Mouse (Mus musculus): ENCODE results near the gene Mettl23.
"Not testable (repeated sequence)": the region's sequence is repeated elsewhere in the genome, so short reads cannot be mapped to it uniquely, and the experiment has no call there.

Mettl23 gene

DNA sequence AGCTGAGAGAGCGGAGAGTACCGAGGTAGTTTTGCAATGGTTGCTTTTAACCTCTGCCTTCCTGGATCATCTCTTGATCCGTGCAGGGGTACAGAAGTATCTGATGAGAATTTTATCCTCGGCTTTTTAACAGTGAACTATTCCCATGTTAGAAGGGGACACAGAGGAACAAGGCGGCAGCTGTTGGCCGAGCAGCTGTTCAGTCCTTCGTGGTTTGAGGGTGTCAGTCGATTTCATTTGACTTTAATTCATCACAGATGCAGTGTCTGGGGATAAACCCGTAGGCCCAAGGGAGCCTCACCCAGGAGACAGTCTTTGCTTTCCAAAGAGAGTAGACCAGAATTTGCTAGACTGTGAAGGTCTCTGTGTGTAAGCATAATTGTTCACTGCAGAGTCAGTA lies 28.5 kb downstream of the Mettl23 start:
- in situ Hi-C loops (cut with MboI; ENCODE audit: low sequenced_read_pairs) = no loop called here

DNA sequence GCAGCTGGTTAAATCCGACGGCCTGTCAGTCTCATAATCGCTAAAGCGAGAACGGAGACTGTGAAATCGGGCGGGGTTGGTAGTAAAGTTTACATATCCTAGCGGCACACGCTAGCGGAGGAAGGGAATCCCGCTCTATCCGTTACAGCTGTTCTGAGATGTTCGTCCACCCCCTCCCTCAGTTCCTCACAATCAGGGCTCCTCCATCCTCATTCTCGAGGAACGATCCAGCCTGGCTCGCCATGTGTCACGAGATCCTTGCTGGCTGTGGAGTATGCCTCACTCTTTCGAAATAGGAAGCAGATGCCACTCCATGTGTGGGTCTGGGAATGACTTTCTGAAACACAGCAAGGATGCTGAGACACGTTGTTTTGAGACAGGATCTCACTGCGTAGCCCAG lies 30.9 kb downstream of the Mettl23 start:
- in situ Hi-C loops (cut with MboI; ENCODE audit: low sequenced_read_pairs) = no loop called here

DNA sequence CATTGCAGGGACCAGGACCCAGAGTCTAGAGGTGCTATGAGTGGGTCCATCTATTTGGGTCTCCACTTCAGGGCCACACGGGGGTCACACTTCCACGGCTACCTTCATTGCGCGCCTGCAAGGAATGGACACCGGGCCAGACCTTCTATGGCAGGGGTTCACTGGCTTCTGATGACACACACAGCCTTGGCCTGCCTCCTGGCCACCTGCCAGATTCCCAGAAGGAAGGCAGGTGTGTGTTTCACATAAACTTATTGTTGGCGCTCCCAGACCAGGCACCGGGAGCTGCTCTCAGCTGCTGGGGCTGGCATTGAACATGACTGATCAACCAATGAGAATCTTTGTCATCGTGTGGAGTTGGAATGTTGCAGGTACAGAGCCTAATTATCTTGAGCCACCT lies 35.4 kb downstream of the Mettl23 start:
- in situ Hi-C loops (cut with MboI; ENCODE audit: low sequenced_read_pairs) = loop anchor here (25.0 kb wide), 1 partner anchor 309 kb away; the partner anchor contains the start of gene Sept9

- in situ Hi-C loops (cut with MboI; ENCODE audit: low sequenced_read_pairs) = loop anchor here (10.0 to 25.0 kb wide), 2 partner anchors 134 to 306 kb away; partner anchors contain the start of gene Sept9
Measured at GRCm38 (mm10) chr11:116880839-116881238, 37.8 kb downstream of the Mettl23 start.

GRCm38 (mm10) chr11:116881440-116881839 lies 38.4 kb downstream of the Mettl23 start:
- in situ Hi-C loops (cut with MboI; ENCODE audit: low sequenced_read_pairs) = loop anchor here (10.0 to 25.0 kb wide), 2 partner anchors 133 to 306 kb away; partner anchors contain the start of gene Sept9

DNA sequence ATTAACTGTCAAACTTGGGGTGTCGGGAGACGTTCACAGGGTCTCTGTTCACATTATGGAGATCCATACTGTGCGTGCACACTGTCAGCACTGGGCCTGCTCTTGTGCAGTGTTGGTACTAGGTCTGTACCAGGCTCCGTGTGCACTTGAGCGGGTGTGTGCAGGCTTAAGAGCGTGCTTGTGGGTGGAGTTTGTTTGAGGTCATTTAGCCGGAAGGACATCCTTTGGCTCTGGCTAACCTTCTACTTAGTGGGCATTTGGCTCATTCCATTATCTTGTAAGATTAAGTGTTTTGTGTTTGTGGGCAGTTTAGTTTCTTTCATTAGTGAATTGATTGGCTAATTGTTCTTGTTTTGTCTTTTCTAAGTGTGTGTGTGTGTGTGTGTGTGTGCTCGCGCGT lies 39.4 kb downstream of the Mettl23 start:
- in situ Hi-C loops (cut with MboI; ENCODE audit: low sequenced_read_pairs) = loop anchor here (10.0 to 25.0 kb wide), 2 partner anchors 132 to 305 kb away; partner anchors contain the start of gene Sept9

DNA sequence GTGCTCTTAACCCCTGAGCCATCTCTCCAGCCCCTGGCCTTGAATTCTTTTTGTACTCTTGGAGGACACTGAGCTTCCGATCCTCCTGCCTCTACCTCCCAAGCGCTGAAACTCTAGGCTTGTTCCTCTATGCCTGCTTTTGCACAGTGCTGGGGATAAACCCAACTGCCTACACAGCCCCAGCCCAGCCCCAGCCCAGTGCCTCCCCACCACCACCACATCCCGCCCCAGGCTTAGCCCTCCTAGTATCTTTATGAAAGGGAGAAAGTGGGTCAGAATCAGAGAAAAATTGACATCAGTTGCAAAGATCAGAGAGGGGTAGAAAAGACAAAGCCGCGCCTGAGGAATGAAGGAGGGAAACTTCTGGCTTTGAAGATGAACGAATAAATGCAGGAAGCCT lies 41.0 kb downstream of the Mettl23 start:
- in situ Hi-C loops (cut with MboI; ENCODE audit: low sequenced_read_pairs) = loop anchor here (10.0 to 25.0 kb wide), 2 partner anchors 131 to 303 kb away; partner anchors contain the start of gene Sept9

- in situ Hi-C loops (cut with MboI; ENCODE audit: low sequenced_read_pairs) = loop anchor here (10.0 to 25.0 kb wide), 2 partner anchors 129 to 302 kb away; partner anchors contain the start of gene Sept9
Measured at GRCm38 (mm10) chr11:116885275-116886151, 42.4 kb downstream of the Mettl23 start.

GRCm38 (mm10) chr11:116887136-116887535 lies 44.1 kb downstream of the Mettl23 start:
- in situ Hi-C loops (cut with MboI; ENCODE audit: low sequenced_read_pairs) = loop anchor here (10.0 to 25.0 kb wide), 2 partner anchors 128 to 300 kb away; partner anchors contain the start of gene Sept9

DNA sequence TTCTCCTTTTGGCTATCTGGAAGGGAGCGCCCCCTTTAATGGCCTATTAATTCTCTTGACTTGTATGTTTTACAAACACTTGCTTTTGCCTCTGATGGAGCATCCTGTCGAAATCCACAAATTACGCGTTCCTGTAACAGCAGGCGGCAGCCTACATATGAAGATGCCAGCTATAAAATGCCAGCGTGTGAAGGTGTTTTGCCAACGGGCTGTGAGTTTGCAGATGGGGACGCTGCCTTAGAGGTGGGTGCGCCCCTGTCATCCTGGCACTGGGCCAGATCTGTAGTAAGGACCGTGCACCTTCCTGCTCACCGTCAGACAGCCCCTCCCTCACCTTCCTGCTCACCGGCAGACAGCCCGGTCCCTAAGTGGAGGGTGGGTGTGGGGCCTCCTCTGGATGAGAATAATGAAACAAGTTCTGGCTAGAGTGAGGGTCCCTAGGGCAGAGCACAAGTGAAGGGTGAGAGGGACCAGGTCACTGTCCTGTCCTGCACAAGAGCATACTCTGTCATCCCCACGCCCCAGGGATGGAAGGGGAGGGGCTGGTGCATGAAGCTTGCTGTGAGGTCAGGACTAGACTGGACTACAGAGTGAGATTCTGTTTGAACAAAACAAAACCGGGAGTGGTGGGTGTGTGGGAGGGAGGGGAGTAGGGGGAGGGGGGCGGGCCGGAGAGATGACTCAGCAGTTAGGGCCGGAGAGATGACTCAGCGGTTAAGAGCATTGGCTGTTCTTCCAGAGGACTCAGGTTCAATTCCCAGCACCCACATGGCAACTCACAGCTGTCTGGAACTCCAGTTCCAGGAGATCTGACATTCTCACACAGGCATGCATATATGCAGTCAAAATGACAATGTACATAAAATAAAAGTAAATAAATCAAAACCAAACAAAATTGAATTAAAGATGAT lies 50.7 kb downstream of the Mettl23 start:
- in situ Hi-C loops (cut with MboI; ENCODE audit: low sequenced_read_pairs) = loop anchor here (25.0 kb wide), 1 partner anchor 294 kb away; the partner anchor contains the start of gene Sept9

GRCm38 (mm10) chr11:116895402-116895801 lies 52.3 kb downstream of the Mettl23 start:
- in situ Hi-C loops (cut with MboI; ENCODE audit: low sequenced_read_pairs) = loop anchor here (25.0 kb wide), 1 partner anchor 292 kb away; the partner anchor contains the start of gene Sept9

- in situ Hi-C loops (cut with MboI; ENCODE audit: low sequenced_read_pairs) = loop anchor here (25.0 kb wide), 1 partner anchor 288 kb away; the partner anchor contains the start of gene Sept9
Measured at GRCm38 (mm10) chr11:116899247-116899646, 56.2 kb downstream of the Mettl23 start.

DNA sequence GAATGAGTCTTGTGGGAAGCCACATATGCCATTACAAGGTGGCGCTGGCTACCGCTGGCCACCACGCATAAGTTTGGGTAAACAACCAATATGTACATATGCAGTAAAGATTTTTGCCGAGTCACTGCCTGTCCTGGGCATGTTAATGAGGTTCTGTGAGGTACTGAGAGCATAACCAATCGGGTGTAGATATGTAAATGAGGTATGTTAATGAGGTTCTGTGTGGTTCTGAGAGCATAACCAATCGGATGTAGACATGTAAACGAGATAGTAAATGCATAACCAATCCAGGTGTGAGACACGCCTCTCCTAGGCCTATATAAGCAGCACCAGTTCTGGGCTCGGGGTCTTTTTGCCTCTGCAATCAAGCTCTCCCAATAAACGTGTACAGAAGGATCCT lies 59.5 kb downstream of the Mettl23 start:
- in situ Hi-C loops (cut with MboI; ENCODE audit: low sequenced_read_pairs) = not testable (repeated sequence)

Data from CH12F3 (cell line).